Mouse (Mus musculus) heart, postnatal 14 days (tissue): ENCODE data around the gene Ak5. TPM values are rescaled to one million over a fixed set of nuclear protein-coding genes. Genes with fewer than 3 reads are reported as not detected.
A peak's percentile ranks its signal among the peaks of the same experiment; 100 is the strongest.

Experiments
- DNase-seq, 2 experiments: peaks; one replicate each; pipeline ENCODE4 v3.0.0; 2021 to 2022
- intact Hi-C: fragments of 180-260 bp; cut with DNase I; formaldehyde crosslinking; loops from one replicate; pipeline ENCODE4 v1.15.1; 2025
- total RNA-seq, 2 experiments: library from RNA; stranded (reverse); gene quantifications; 2 replicates each; pipeline ENCODE4 v1.2.3; 2021

Ak5 gene
- total RNA-seq, 2 experiments from 2014 or later = 0.29 TPM

DNA sequence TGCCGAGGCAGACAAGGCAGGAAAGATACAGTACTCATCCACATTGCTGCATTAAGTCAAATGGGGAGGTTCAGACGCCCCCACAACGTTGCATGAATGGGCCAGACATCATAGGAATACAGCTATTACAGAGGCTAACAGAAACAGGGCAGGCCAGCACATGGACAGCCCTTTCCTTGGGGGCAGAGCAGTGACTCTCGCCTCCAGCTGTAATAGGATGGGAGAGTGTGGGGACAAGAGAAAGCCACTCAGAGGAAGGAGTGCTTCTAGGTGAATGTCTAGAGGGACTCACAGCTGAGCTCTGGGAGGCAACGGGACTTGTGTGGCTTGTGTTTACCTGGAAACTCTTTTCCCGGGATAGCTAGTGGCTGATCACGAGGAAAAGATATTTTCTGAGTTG is 184.4 kb downstream of the Ak5 start:
- no peak for DNase-seq
- intact Hi-C loops = no loop called here

DNA sequence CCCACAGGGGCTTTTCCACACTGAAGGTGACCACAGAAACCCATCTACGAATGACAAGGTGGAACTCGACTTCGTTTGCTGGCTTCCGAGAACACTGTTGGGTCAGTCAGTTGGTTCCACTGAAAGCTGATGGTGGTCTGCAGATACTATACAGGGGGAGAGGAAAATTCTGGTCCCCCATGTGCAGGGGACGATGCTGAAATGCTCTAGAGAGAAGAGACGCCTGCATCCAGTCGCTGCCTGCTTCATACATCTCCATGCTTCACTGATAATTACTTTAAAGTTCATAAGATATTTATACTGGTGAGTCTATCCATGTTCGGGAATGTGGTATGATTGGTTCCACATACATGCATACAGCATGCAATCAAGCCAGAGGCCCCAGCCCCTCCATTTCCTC is 186.0 kb downstream of the Ak5 start:
- DNase-seq = no peak
- intact Hi-C loops = no loop called here

DNA sequence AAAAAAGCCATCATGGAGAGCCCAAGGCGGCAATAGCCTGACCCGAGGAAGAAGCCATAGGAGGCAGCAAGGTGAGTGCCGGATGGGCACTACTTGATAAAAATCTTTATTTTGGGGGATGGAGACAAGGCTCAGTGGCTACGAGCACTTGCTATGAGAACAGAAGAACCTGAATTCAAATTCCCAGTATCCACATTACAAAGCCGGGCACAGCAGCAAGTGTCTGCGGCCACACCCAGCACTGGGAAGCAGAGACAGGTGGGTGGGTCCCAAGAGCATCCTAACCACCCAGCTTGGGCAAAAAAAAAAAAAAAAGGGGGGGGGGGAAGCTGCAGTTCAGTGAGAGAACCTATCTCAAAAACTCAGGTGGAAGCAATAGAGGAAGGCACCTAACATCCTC is 187.8 kb downstream of the Ak5 start:
- intact Hi-C loops = no loop called here
- no peak for DNase-seq

DNA sequence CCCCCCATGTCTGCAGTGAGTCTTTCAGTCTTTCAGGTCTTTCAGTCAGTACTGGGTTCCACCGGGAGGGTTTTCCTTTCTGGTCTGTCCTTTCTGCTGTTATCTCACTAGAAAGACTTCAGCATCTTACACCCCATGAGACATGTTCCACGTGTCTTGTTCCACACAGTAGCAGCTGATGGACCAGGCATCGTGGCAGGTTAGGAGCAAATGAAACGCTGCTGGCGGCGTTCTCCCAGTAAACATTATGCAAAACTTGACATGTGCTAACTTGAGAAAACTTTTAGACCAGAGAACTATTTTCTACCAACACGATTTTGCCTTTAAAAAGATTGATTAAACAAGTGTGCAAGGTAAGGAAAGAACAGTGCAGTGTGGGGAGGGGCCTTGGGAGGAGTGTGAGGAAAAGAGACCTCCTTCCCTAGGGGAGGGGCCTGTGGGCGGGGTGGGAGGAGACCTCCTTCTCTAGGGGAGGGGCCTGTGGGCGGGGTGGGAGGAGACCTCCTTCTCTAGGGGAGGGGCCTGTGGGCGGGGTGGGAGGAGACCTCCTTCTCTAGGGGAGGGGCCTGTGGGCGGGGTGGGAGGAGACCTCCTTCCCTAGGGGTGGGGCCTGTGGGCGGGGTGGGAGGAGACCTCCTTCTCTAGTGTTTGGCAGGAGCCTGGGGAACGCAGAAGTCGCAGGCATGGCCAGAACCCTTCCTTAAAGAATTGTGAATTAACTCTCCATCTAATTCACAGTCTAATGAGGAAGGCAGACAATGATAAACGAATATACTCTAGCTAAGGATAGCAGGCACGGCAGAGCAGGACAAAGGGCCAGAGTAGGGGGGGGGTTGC is 189.3 kb downstream of the Ak5 start:
- intact Hi-C loops = loop anchor here (10.0 kb wide), 1 partner anchor 236 kb away; the partner anchor contains the start of gene Pigk
- DNase-seq = peak; percentile 26 to 37

DNA sequence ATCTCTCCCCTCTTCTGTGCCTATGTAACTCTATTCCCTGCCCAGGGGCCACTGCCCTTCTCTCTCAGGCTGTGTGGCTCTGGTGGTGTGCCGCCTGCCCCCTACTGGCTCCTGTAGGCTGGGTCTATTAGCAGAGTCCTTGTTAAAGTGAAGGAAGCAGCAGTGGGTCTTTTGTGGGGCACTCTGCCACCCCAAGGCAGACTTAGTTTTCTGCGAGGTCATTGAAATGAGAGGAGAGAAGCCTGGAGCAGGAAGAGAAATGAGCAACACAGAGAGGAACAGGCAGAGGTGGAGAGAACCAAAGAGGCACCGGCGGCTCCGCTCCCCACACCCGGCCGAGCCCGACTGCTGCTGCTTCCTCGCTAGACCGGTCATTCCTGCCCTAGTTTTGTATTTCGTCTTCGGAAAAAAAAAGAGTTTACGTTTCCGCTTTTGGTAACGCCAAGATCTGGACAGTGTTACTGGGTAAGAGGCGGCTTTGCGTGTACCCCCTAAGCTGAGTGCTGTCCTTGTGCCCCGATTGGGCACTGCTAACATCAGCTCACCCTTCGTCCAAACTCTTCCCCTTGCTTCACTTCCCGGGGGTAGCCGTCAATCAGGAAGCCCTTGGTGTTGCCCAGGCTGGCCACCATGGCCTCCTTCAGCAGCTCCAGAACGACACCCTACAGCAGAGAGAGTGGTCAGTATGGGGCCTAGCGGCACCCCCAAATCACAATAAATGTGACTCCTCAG is 190.2 kb downstream of the Ak5 start:
- DNase-seq = peak; percentile 65 to 70
- intact Hi-C loops = loop anchor here (2.0 to 10.0 kb wide), 2 partner anchors 83 to 237 kb away; partner anchors contain the start of genes Pigk and Zzz3

DNA sequence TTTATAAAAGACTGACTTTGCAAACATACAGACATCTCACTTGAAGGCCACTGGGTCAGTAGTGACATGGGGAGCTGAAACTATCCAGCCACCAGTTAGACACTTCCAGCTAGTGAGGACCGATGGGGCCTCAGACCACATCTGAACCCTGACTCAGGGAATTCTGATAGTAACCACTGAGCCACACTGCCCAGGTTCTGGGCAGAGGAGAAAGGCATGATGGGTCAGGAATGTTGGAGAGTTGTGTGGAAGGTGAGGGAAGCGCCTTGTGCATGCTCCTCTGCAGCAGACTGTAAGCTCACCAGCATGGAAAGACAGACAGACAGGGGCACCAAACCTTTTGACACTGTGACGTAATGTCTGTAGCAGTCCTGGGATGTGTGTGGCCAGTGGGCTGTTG is 192.3 kb downstream of the Ak5 start:
- intact Hi-C loops = loop anchor here (2.0 to 10.0 kb wide), 3 partner anchors 81 to 273 kb away; partner anchors contain the start of genes Pigk and Zzz3
- DNase-seq = no peak

DNA sequence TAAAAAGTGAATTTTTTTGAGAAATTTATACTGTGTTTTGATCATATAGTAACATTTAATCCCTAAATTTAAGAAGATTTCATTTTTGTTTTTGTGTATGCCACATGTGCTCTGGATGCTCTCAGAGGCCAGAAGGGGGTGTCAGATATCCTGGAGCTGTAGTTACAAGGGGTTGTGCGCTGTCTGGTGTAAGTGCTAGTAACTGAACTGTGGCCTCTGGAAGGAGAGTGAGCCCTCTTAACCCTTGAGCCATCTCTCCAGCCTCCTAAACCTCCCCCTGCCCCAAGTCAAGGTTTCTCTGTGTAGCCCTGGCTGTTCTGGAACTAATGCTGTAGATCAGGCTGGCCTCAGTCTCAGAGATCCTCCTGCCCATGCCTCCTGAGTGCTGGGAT is 192.9 kb downstream of the Ak5 start:
- DNase-seq = no peak
- intact Hi-C loops = loop anchor here (2.0 to 10.0 kb wide), 2 partner anchors 240 to 274 kb away; partner anchors contain the start of gene Pigk

DNA sequence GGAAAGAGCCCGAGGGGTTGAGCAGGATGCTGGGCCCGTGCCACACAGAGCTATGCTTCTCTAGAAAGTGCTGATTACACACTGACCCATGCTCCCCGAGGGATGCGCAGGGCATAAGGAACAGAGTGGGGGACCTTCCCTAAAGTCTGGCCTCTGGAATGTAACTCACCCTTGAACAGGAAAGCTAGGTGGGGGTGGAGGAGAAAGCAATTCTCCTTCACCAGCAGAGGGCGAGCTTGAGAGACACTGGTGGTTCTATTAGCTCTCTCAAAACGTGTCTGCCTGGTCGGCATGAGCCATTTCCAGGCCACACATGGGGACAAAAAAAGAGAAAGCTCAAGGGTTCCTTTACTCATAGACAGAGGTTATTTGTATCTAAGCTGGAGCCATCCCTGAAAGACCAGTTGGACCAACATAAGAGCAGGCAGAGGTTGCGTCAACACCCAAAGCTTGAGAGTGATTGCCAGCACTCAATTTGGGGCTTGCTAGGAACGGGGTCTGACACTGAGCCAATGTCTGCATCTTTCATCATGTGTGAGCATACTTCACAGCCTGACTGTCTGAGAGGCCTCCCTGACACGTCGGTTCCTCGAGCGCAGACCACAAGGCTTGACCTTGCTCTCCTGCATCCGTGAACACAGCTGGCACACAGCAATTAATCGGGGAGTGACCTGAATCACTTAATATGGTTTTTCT is 193.4 kb downstream of the Ak5 start:
- peak; percentile 68 to 75 for DNase-seq
- intact Hi-C loops = loop anchor here (2.0 to 10.0 kb wide), 2 partner anchors 240 to 274 kb away; partner anchors contain the start of gene Pigk

DNA sequence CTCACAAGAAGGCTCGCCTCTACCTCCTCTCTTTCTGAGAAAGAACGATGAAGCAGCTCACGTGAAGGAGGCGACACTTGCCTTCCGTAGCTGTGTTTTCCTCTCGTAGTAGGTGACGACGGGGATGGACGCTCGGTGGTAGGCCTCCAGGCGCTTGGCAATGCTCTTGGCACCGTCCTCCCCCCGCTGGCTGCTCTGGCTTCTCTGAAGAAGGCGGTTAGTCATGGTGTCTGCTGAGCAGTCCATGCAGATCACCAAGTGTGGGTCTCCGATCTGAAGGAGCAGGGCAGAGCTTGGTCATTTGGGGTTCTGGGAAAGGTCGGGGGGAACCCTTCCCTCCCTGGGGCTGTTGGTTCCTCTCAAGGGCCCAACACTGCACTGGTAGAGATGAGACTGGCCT is 195.5 kb downstream of the Ak5 start:
- DNase-seq = no peak
- intact Hi-C loops = loop anchor here (10.0 kb wide), 1 partner anchor 242 kb away; the partner anchor contains the start of gene Pigk

DNA sequence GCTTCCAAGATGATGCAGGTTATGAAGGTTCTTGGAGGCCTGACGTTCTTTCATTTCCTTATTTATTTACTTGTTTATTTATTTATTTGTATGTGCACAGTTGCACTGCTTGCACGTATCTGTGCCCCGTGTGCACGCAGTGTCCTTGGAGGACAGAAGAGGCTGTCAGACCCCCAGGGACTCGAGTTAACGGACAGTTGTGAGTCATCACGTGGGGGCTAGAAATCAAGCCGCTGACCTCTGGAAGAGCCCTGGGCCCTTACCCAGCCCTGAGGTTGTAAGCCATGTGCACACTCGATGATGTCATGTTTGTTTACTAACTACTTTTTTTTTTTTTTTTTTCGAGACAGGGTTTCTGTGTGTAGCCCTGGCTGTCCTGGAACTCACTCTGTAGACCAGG is 197.8 kb downstream of the Ak5 start:
- intact Hi-C loops = loop anchor here (10.0 kb wide), 1 partner anchor 244 kb away; the partner anchor contains the start of gene Pigk
- DNase-seq = no peak

DNA sequence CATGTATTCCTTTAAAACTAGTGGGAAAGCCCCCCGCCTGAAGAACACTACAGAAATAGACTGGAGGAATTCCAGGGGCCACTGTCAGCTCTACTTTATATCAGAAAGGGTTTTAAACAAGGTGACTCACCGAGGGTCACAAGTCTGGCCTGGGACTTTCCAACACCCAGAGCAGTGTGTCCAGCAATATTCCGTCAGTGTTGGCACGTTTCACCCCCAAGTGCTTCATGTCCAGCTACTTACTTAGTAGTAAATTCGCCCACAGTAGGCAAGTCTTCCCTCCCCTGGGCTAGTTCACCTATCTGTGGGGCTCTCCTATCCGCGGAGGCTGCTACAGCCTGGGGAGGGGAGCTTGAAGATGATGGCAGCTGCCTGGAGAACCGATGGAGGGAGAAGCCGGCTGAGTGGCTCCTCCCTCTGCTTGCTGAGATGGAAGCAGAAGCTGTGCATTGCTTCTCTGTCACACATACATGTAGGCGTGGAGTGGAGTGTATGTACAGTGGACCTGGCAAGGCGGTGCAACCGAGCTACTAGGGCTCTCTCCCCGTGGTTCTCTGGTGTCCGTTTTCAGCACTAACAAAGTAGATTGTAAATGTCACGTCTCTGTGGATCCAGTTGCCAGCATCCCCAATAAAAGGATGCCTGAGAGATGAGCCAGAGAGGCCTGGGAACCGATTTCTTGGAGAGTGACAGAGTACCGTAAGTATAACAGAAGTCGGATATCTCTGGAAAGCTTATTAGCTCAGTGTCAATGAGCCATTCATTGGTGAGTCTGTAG is 198.5 kb downstream of the Ak5 start:
- peak; percentile 15 to 18 for DNase-seq
- intact Hi-C loops = loop anchor here (10.0 kb wide), 1 partner anchor 245 kb away; the partner anchor contains the start of gene Pigk

DNA sequence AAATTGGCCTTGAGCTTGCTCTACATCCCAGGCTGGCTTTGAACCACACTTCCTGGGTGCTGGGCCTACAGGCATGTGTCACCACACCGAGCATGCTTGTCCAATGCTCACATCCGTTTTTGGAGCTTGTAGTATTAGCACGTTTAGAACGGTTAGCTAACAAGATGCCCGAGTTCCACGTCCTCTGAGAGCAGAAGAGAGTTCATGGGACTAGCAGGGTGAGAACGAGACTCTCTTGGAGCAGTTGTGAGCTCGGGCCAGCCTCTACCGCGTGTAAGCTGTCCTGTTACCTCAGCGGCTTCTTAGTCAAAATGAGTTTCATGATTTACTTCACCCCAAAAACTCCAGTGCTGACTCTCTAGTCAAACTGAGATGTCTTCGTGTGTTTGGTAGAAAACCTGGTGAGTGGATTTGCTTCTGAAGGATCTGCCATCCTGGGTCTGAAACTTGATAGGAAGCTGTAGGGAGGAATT is 199.6 kb downstream of the Ak5 start:
- intact Hi-C loops = no loop called here
- DNase-seq = no peak

DNA sequence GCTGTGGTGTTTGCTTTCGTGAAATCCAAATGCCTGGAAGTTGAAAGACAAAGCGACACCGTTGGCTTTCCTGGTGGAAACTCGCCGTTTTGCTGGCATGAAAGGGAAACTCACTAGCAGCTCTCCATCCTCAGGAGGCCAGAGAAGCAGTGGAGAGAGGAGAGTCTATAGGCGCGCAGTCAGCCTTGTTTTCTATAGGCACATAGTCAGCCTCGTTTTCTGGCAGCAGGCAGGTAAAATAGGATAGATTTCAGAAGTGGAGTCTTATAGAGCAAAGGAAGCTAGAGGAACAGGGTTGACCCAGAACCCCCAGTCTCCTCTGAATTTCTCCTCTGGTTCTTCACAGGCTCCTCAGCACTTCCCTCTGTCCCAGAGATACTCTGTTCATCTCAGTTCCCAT is 200.1 kb downstream of the Ak5 start:
- DNase-seq = no peak
- intact Hi-C loops = no loop called here

DNA sequence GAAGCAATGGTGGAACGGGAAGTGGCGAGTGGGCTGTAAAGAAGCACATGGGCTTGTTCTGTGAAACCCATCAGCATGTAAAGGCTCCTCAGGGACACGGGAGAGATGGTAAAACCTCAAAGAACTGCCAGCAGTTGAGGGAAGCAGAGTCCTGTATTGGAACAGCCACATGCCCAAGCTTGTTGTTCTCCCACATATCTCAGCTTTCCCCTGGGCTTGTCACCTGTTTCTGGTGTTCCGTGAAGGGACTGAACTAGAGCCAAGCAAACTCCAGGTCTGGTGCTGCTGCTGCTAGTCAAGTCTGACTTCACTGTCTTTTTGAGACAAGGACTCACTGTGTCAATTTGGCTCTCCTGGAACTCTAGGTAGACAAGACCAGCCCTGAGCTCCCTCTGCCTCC is 200.8 kb downstream of the Ak5 start:
- intact Hi-C loops = no loop called here

DNA sequence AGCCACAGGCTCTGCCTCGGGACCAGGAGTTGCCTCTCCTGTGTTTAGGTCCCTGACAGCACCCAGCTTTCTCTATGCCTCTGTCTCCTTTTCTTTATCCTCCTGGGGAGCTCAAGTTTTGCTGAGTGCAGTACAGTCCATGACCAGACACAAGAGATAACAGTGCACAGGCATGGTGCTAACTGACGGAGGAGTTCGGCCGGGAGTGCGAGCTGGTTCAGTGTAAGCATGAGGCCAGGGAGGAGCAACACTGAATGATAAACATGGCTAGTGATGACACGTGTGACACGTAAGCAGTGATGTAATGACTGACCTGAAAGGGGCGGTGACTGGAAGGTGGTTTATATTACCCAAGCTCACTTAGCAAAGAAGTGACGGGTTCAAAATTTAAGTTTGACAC is 201.3 kb downstream of the Ak5 start:
- DNase-seq = no peak
- intact Hi-C loops = no loop called here

More for the DNA sequence above, 200.8 kb downstream of the Ak5 start:
- no peak for DNase-seq

DNA sequence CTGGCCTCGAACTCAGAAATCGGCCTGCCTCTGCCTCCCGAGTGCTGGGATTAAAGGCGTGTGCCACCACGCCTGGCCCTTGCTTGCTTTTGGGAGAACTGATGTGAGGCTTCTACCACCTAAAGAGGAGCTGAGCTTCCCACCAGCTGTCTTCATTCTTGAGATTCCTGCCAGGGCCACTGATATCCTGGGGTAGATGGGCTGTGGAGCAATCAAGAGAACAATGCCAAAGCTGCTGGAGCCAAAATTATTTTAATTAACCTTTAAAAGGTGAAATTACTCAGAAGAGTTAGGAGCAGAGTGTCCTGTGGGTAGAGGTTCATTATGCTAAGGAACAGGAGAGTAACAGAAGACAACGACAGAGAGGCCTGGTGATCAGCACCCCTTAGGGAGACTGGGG is 202.8 kb downstream of the Ak5 start:
- DNase-seq = no peak
- intact Hi-C loops = no loop called here

DNA sequence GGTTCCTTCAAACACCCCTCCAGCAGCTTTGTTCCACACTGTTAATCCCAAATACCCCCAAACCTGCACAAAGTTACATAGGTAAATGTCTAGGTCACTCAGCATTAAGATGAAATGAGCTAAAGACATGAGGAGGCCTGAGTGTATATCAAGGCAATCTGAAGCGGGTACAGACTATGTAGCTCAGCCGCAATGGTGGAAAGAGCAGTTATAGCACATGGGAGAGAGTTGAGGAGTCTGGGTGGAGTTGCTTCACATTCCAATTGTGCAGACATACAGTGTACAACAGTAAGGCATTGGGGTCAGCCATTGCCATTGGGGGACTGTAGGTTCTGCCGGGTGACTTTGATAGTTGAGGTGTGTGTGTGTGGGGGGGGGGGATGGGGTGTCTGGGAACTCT is 203.7 kb downstream of the Ak5 start:
- DNase-seq = no peak
- intact Hi-C loops = no loop called here

DNA sequence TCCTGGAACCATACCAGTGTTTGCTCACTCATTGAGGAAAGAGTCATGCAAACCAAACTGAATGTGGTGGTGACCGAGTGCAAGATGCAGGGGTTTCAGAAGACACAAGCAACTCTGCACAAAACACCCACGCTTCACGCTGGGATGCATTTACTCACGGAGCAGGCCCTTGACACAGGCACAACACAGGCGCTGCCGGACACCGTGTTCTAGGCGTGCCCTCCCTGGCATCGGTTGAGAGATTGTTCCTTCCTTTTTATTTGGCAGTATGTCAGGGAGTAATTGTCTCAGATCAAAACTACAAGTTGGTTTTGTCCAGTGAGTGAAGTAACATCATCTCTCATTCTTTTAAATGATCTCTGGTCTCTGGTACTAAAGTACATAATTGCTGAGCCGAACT is 205.3 kb downstream of the Ak5 start:
- no peak for DNase-seq
- intact Hi-C loops = no loop called here

DNA sequence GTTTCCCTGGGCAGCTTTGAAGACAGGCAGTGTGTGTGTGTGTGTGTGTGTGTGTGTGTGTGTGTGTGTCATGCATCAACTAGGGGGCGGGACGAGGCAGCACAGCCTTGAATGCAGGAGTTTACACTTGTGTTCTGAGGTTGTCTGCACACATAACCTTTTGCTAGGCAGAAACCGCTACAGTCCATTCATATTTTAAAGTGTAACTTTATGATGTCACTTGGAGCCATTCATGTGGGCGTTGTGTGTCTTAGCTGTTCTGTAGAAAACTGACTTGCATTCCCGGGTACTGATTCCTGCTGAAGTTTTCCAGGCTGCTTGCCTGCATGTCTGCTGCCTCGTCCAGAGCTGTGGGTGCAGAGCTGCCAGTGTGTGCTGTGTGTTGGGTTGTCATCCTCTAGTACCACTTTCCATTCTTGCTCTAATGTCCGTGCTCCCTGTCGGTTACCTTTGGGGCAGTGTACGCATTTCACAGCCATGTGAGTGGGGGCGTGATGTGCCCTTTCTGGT is 206.1 kb downstream of the Ak5 start:
- DNase-seq = no peak
- intact Hi-C loops = no loop called here

DNA sequence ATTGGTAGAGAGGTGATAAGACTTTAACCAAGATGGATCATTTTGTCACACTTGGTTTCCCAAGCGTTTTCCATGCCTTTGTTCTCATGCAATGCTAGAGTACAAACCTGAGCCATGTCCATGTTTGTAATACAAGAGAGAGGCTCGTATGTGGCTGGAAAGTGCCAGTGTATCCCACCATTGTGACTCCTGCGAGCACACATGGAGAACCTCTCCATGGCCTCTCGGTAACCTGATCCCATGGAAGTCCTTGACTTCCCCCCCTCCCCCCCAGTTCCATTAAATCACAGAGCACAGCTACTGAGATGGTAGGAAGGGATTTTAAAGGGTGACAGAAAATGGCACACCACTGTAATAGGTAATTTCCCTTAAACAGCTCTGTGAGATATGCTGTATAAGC is 207.4 kb downstream of the Ak5 start:
- intact Hi-C loops = no loop called here

More for the DNA sequence above, 207.4 kb downstream of the Ak5 start:
- DNase-seq = no peak
